Mouse (Mus musculus) cerebellum, adult 8-10 months (tissue): ENCODE results near the gene Zfp609.

ENCODE experiments used
- DNase-seq: peaks from one replicate; pipeline ENCODE4 v3.0.0; 2022

Gene Zfp609

GRCm38 (mm10) chr9:65757826-65758225 is 69.5 kb downstream of the Zfp609 start:
- no peak for DNase-seq

- DNase-seq = no peak
Measured at GRCm38 (mm10) chr9:65755673-65756375, 71.5 kb downstream of the Zfp609 start.

GRCm38 (mm10) chr9:65755164-65755563 is 72.2 kb downstream of the Zfp609 start:
- no peak for DNase-seq

- no peak for DNase-seq
Measured at GRCm38 (mm10) chr9:65752632-65753031, 74.7 kb downstream of the Zfp609 start.

GRCm38 (mm10) chr9:65751906-65752305 is 75.5 kb downstream of the Zfp609 start:
- no peak for DNase-seq

- no peak for DNase-seq
Measured at GRCm38 (mm10) chr9:65748102-65748501, 79.3 kb downstream of the Zfp609 start.

GRCm38 (mm10) chr9:65746479-65746878 is 80.9 kb downstream of the Zfp609 start:
- DNase-seq = no peak

GRCm38 (mm10) chr9:65745456-65745855 is 81.9 kb downstream of the Zfp609 start:
- DNase-seq = no peak

GRCm38 (mm10) chr9:65744171-65745082 is 82.9 kb downstream of the Zfp609 start:
- DNase-seq = peak; percentile 64

- no peak for DNase-seq
Measured at GRCm38 (mm10) chr9:65743809-65744170, 83.6 kb downstream of the Zfp609 start.

GRCm38 (mm10) chr9:65743322-65743721 is 84.0 kb downstream of the Zfp609 start:
- no peak for DNase-seq

- DNase-seq = no peak
Measured at GRCm38 (mm10) chr9:65742777-65743176, 84.6 kb downstream of the Zfp609 start.

- no peak for DNase-seq
Measured at GRCm38 (mm10) chr9:65741066-65741852, 86.1 kb downstream of the Zfp609 start.

- DNase-seq = no peak
Measured at GRCm38 (mm10) chr9:65734931-65735330, 92.4 kb downstream of the Zfp609 start.

GRCm38 (mm10) chr9:65728588-65728987 is 98.8 kb downstream of the Zfp609 start:
- DNase-seq = no peak

GRCm38 (mm10) chr9:65727491-65727890 is 99.9 kb downstream of the Zfp609 start:
- no peak for DNase-seq

- no peak for DNase-seq
Measured at GRCm38 (mm10) chr9:65726431-65726830, 100.9 kb downstream of the Zfp609 start.

GRCm38 (mm10) chr9:65725291-65725622 is 102.1 kb downstream of the Zfp609 start:
- DNase-seq = no peak

- DNase-seq = peak; percentile 56
Measured at GRCm38 (mm10) chr9:65724471-65725290, 102.7 kb downstream of the Zfp609 start.

- DNase-seq = no peak
Measured at GRCm38 (mm10) chr9:65721161-65721566, 106.2 kb downstream of the Zfp609 start.

- DNase-seq = no peak
Measured at GRCm38 (mm10) chr9:65718195-65718594, 109.2 kb downstream of the Zfp609 start.

GRCm38 (mm10) chr9:65703926-65704595 is 123.3 kb downstream of the Zfp609 start:
- no peak for DNase-seq
